Mouse (Mus musculus): ENCODE measurements around the gene Adamtsl3.

Gene Adamtsl3

DNA sequence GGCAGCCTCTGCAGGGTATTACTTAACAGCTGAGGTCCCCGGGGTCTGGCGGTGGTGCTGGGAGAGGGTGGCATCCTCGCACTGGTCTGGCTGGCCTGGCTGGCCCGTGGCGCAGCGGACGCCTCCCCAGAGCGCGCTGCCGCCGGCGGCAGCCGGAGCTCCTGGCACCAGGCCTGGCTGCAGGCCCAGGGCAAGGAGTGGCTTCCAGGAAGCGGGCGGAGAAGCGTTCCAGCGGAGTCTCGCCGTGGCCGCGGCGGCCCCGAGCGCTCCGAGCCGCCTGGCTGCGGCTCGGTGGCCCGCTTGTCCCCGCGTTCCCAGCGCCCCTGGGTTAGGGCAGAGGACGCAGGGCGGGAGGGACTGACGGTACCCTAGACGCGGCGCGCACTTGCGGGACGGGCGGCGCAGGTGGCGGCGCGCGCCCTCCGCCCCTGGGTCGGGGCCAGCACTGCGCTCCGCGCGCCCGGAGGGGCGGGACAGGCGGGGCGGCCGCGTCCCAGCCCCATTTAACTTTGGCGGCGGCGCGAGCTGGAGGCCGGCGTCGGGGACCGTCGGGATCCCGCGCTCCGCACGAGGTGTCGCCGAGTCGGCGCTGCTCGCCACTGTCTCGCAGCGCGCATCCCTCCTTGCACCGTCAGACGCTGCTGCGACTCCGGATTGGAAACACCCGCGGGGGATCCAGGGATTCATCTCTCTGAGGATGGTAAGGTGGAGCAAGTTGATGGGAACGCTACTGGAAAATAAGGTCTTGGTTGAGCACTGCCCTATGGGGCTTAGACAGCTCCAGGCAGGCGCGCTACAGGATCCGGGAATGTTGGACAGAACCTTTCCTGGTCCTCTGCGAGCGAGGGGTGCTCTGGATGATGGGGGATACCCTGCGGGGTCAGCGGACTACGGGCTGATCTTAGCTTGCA, at the start of gene Adamtsl3:
TSS of gene Adamtsl3 (plus strand) at position 484 of the 911 bp plus-strand sequence.
- no peak for DNase-seq (ENCODE audit: low spot score in 2 of 2)

DNA sequence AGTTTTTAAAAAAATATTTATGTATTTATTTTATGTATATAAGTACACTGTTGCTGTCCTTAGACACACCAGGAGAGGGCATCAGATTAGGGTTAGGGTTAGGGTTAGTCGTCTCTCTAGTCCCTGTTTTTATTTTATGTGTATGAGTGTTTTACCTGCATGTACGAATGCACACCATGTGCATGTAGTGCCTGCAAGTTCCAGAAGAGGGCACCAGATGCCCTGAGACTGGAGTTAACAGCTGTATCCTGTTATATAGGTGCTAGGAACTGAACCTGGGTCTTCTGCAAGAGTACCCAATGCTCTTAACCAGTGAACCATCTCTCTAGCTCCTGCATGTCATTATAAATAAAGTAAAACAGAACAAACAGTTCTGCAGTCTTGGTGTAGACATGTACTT, 48.3 kb upstream of the Adamtsl3 start:
- DNase-seq (ENCODE audit: low spot score in 2 of 2), result no peak

DNA sequence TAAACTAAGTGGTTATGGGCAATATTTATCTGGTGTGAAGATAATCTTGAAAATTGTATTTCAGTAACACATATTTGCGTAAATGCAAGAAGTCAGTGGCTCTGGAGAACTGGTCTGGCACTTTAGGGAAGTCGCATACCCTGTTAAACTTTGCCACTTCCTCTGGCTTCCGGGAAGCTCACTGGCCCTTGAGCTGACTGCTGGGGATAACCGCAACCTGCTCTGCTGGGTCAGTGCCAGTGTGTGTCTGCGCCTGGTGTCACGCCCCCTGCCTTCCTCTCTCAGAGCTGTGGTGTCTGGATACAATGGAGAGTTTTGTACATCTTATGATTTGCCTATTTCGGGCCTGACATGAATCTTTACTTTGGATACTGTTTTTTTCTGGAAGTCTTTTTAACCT, 42.1 kb upstream of the Adamtsl3 start:
- no peak for DNase-seq (ENCODE audit: low spot score in 2 of 2)

DNA sequence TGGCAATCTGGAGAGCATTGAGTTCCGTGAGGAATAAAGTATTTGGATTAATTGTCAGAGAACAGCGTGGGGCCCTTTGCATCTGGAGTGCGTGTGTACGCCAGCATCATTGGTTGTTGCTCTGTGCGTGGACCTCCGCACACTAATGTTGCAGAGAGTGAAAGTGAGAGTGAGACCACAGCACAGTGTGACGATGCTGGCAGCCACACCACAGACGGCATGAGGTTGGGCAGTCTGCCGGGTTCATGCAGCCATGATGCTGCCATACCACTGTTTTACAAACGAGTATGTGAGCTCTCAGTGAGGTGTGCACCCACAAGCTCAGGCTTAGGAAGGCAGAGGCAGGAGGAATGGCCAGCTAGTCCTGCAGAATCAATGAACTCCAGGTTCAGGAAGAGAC, 41.4 kb upstream of the Adamtsl3 start:
- DNase-seq (ENCODE audit: low spot score in 2 of 2), result no peak

DNA sequence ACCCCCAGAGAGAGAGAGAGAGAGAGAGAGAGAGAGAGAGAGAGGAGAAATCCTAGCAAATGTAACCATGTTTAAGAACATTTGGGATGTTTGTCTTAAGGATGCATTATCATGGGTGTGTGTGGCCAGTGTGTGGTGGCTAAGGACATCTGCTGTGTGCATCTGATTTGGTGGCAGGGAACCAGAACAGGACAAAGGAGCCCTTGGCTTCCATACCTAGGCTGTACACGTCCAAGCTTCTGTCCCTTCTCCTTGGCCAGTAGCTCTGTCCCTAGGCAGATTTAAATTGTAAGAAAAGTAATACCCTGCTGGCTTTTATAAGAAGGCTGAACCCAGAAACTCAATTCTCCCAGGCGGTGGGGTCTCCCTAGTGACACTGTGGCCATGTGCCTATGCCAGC, 40.9 kb upstream of the Adamtsl3 start:
- DNase-seq (ENCODE audit: low spot score in 2 of 2), result no peak

DNA sequence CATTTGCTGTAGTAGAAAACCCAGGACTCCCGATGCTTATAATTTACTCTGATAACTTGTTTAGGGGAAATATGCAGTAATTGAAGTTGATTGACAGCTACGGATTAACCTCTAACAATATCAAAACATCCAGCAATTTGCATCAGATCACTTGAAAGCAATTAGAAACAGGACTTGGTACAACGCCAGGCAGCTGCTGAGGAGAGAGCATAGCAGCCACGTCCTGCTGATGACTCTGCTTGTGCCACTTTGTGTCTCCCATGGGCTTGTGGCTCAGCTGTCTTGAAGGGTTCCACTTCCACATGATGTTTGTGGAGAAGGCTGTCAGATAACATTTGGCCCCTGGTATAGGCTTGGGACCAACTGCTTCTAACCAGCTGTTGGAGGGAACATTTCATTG, 27.1 kb upstream of the Adamtsl3 start:
- DNase-seq (ENCODE audit: low spot score in 2 of 2), result no peak

DNA sequence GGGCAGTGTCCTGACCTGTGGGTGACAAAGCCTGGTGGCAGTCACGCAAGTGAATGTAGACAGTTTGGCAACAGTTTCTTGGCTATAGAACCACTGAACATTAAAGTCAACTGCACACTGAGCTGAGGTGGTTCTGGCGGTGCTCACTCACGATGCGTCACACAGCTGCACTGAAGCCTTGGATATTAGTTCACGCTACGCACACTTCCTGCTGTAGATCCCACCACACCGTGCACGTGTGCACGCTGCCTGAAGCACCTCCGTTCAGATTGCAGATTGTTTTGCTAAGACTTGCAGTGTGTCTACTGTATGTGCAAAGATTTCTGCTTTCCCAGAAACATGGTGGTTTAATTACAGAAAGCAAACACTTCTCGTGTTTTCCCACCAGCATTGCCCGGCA, 17.0 kb upstream of the Adamtsl3 start:
- no peak for DNase-seq (ENCODE audit: low spot score in 2 of 2)

DNA sequence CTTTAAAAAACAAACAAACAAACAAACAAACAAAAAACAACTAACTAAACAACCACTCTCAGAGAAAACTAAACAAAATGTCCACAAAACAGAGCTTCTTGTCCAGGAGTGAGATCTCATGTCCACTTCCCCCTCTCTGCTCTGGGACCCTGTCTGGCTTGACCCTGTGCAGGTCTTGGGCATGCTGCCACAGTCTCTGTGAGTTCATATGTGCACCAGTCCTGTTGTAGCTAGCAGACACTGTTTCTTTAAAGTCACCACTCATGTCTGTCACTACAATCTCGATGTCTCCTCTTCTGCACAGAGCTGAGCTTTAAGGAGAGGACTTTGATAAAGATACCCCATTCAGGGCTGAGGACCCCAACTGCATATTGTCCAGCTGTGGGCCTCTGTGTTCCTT, 8.9 kb upstream of the Adamtsl3 start:
- no peak for DNase-seq (ENCODE audit: low spot score in 2 of 2)

DNA sequence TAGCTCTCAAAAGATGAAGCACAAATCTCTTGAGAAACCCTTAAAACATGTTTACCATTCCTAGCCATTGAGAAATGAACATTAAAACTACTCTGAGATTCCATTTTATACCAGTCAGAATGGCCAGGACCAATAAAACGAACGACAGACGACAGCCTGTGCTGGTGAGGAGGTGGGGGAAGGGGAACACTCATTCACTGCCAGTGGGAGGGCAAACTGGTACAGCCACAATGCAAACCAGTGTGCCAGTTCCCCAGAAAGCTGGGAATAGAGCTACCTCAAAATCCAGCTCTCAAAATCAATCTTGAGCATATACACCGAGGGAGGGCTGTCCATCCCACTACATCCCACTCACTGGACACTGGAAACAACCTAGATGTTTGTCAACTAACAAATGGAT, 8.3 kb upstream of the Adamtsl3 start:
- no peak for DNase-seq (ENCODE audit: low spot score in 2 of 2)

DNA sequence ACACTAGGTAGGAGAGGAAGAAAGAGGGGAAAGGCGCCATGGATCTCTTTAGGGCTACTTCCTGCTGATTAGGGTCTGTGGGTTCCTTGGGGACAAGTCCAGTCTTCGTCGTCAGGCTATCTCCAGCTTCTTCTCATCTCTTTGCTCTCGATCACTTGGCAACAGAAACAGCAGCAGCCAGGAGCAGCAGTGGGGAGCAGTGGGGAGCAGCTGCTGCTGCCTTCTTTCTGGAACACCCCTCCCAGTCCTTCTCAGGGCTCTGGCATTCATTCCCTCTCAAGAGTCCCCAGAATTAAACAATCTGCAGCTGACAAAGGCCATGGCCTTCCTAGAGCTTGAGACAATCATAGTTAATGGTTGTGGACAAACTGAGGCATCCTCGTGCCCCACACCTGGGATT, 7.6 kb upstream of the Adamtsl3 start:
- no peak for DNase-seq (ENCODE audit: low spot score in 2 of 2)

DNA sequence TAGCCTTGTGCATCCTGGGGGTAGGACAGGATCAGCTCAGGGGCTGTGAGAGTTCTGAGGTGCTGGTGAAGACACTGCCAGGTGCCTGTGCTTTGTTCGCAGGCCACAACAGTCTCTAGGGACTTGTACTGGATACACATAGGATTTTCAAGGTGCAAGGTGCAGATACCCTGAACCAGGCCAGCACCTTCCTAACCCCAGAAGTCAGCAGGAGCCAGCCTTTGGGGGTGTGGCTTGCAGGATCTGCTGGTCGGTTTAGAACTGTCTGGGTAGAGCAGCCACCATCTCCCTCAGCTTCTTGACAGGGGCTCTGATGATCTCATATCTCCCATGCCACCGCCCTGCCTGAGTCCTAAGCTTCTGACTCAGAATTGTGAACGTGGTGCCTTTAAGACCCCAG, 5.7 kb upstream of the Adamtsl3 start:
- no peak for DNase-seq (ENCODE audit: low spot score in 2 of 2)

DNA sequence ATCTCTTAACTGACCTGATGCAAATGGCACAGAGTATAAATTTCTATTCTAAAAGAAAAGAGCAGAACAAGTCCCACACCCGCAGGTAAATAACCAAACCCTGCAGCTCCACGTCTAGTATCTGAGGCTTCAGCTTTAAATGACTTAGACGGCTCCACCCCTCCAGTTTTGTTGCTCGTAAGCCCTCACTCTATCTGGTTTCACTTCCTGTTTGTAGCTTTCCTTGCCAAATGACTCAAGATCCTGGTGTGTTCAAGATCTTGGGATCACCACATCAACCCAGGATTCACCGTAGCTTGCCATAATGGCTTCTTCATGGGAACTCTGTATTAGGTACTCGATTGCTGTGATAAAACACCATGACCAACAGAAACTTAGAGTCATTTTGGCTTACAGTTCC, 4.6 kb upstream of the Adamtsl3 start:
- DNase-seq (ENCODE audit: low spot score in 2 of 2), result no peak

DNA sequence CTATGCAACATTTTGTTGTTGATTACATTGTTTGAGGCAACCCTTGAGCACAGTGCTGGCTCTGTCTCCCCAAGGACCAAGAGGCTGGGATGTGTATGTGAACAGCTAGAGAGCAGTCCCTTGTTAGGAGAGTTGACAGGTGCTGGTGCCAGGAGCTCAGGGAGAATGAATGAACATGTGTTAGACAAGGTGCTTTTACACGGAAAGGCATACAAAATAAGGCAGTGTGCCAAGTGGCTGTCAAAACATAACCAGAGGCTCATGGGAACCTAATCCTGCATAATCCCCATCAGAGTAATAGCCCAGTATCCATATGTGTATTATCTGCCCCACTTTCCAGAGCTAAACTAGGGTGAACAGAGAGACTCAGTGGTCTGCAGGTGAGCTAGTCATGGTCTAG, 1.5 kb upstream of the Adamtsl3 start:
- DNase-seq (ENCODE audit: low spot score in 2 of 2), result no peak

DNA sequence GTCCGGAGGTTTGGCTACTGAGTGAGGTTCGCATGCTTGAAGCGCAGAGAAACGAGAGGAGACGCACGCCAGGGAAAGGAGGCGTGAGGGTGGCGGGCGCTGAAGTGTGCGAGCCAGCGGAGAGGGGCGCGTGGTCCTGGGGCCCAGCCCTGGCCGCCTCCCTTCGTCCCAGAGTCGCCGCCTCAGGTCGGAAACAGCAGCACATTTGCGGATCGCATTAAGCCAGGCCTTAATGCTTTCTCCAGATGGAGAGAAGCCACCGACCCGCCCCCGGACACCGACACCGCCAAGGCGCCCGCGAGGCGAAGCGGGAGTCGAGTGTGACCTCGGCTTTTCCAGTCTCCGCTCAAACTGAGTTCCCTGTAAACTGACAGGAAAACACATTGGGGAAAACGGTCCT, 638 bp downstream of the Adamtsl3 start:
- no peak for DNase-seq (ENCODE audit: low spot score in 2 of 2)

DNA sequence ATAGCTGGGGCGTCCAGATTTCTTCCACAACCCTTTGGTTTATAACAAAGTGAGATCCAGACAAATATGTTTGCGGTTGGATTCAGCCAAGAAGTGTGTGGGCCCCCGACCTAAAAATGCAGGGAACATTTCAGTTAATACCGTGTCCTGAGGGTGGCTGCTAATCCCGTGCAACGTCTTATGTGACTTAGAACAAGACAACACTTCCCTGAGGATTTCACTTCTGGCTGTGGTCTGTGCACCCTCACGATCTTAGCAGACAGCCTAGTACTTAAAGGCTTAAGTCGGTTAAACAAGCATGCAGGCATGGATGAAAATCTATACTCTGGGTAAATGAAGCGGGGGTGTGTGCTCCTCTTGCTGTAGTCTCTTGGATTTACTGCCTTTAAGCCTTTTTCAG, 2.6 kb downstream of the Adamtsl3 start:
- no peak for DNase-seq (ENCODE audit: low spot score in 2 of 2)

DNA sequence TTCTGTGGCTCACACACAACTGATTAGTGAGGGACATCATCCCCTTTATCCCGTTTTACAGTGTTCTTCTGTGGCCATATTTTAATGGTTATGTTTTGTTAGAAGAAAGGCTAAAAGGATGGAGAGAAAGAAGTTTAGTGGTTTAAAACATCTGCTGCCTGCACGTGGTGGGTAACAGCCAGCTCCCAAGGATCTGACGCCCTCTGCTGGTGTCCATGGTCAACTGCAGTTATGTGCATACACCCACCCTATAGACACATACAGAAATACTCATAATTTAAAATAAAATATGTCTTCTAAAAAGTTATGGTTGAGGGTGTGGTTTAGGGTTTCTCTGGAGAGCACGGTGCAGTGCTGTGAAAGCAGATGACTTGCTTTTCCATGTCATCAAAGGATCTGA, 3.0 kb downstream of the Adamtsl3 start:
- no peak for DNase-seq (ENCODE audit: low spot score in 2 of 2)

DNA sequence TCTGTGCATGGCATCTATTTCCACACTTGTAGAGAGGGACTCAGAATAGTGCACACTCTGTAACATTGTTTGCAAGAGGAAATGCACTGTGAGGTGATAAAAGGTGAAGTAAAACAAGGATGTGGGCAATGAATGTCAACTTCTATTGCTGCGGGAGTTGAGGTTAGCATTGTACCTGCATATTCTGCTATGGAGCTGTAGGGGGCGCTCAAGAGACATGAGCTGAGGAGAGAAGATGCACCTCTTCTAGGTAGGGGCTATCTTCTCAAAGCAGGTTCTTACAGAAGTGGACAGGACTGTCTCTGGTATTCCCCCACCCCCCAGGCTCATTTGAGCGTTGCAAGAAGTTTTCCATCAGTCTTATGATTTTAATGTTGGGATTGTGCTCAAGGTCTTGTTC, 3.7 kb downstream of the Adamtsl3 start:
- no peak for DNase-seq (ENCODE audit: low spot score in 2 of 2)

DNA sequence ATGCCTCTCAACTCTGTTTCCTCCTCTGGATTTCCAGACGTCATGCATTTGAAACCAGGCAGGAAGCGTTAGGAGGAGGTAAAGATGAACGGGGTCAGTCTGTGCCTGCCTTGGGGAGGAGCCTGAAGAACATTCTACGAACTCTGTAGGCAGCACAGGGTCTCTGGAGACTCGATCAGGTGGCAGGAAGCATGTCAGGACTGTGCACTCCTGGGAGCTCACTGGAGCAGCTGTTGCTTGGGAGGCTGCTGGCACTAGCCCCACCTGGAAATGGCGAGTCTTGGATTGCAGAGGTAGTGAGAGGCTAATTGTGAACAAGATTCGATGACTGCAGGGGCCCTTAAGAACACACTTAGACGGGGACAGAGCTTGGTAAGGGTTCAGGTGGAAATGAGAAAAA, 6.0 kb downstream of the Adamtsl3 start:
- DNase-seq (ENCODE audit: low spot score in 2 of 2), result no peak

DNA sequence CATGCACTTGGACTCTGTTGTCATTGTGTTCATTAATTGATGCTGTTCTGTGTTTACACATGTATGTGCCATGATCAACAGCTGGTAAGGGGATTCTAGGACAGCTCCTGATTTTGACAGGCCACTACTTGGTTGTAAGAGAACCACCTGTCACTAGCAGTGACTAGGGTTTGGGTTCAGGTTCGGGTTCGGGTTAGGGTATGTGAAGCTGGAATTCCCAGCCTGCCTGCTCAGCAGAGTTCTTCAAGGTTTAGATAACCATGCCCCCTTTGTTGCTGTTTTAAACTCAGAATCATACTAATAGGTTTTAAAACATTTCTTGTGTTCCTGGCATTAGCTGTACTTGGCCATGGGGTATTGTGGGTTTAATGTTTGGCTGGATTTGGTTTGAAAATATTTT, 11.2 kb downstream of the Adamtsl3 start:
- DNase-seq (ENCODE audit: low spot score in 2 of 2), result no peak

DNA sequence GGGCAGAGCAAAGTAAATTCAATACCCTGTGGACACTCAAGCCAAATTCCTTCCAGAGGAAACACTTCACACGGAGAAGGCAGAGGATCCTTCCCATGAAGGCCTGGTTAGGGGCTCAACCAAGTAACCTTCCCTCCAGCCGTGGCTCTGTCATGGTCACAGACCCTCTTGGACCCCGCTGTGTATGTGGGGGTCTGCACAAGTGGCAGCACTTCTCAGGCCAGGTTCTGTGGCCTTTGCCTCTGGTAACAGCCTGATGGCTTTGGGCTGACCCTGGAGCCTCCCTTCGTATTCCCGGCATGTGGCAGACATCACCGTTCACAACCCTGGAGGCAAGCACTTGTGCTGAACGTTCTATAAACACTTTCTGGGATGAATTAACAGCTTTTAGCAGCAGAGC, 14.3 kb downstream of the Adamtsl3 start:
- DNase-seq (ENCODE audit: low spot score in 2 of 2), result no peak

DNA sequence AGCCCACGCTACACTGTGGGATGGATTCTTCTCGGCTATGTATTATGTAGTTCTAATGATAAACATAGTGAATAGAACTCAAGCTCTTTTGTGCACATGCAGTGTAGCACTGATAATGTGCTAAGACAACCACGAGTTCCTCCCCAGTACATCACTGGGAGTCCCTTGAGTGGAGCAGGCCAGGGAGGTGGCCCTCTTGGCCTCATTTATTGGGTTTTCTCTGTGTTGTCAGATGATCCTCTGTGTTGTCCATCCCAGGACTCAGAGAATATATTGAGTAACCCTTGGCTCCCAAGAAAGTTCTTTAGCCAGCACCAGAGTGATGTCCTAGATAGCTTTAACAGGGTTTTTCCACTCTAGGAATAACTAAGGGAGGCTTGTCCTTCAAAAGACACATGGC, 14.9 kb downstream of the Adamtsl3 start:
- no peak for DNase-seq (ENCODE audit: low spot score in 2 of 2)

DNA sequence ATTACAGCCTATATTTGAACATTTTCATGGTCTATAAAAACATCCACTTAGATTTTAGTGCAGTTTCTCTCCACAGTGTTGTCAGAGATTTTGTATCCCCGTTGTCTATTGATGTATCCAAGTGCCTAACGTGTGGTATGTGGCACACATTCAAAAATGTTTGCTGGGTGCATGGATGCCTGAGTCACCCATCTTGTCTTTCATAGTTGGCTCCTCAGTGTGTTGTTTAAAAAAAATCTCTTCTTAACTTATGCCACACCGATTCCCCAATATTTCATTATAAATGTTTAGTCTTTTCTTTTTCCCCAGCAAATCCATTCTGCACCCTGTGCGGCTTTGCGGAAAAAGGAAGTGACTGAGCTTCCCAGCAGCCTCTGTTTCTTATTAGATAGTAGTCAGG, 23.7 kb downstream of the Adamtsl3 start:
- DNase-seq (ENCODE audit: low spot score in 2 of 2), result no peak

DNA sequence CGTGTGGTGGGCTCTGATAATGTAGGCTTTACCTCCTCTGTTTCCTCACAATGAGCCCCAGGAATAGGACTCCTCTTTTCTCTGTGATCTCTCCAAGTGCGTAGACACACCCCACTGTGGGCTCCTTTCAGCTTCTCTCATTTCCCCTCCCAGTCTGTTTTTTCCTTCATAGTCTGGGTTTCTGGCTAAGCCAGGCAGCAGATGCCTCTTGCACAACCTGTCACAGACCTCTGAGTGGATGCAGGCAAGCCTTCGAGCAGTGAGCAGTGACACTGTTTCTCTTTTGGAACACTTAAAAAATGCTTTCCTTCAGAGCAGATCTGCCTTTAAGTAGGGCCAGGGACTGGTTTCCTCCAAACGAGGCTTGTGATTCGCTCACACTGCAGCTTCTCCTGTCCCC, 24.2 kb downstream of the Adamtsl3 start:
- no peak for DNase-seq (ENCODE audit: low spot score in 2 of 2)

DNA sequence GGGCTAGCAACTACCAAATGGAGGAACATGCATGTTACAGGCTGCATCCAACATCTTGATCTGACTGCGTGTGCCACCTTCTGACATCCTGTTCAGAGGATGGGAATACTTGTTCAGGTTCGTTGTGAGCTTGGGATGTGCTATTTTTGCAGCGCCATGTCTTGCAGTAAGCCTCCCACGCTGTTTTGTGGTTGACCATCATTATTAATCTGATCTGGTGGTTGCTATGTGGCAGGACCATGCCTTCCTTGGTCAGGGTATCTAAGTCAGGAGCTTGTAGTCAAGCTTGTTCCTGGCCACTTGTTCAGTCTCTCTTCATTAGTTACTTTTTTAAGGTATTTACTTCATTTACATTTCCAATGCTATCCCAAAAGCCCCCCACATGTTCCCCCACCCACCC, 24.7 kb downstream of the Adamtsl3 start:
- DNase-seq (ENCODE audit: low spot score in 2 of 2), result no peak
